Mouse (Mus musculus) limb, embryonic 11.5 days (tissue): Measurements from ENCODE around the gene Wnt9a. TPM values are rescaled to one million over a fixed set of nuclear protein-coding genes. Genes with fewer than 3 reads are reported as not detected.

Source experiments
- ATAC-seq: fragments of 200-750 bp; cut with Nextera tagmentation; 2 replicates; pipeline ENCODE4 v1.8.0; 2017; ENCODE audit warnings: low read depth; ENCODE audit not compliant: insufficient number of reproducible peaks, low FRiP score, low TSS enrichment
- DNase-seq: peaks from one replicate; pipeline ENCODE4 v3.0.0-alpha.2; 2015; ENCODE audit warnings: low spot score
- H3K27ac ChIP-seq: fragments of 300-500 bp; sonication (generic); replicated peaks from 2 replicates; pipeline ENCODE4 v1.5.1; 2014; ENCODE audit warnings: low read depth, mild to moderate bottlenecking, low read length
- H3K27me3 ChIP-seq: fragments of 300-500 bp; sonication (generic); 2 replicates; pipeline ENCODE4 v1.6.1; 2014; ENCODE audit warnings: mild to moderate bottlenecking, low read length, mixed read lengths; ENCODE audit not compliant: control insufficient read depth, insufficient read depth
- H3K36me3 ChIP-seq: fragments of 300-500 bp; sonication (generic); 2 replicates; pipeline ENCODE4 v1.6.1; 2014; ENCODE audit warnings: mild to moderate bottlenecking, low read length, moderate library complexity, mixed read lengths; ENCODE audit not compliant: control insufficient read depth, insufficient read depth
- H3K4me1 ChIP-seq: fragments of 300-500 bp; sonication (generic); 2 replicates; pipeline ENCODE4 v1.6.1; 2014; ENCODE audit warnings: low read length, mixed read lengths; ENCODE audit not compliant: control insufficient read depth, insufficient read depth
- H3K4me2 ChIP-seq: fragments of 300-500 bp; sonication (generic); 2 replicates; pipeline ENCODE4 v1.6.1; 2014; ENCODE audit warnings: low read depth, mild to moderate bottlenecking, moderate library complexity; ENCODE audit not compliant: severe bottlenecking
- H3K4me3 ChIP-seq: fragments of 300-500 bp; sonication (generic); 2 replicates; pipeline ENCODE4 v1.5.1; 2014; ENCODE audit warnings: low read depth, low read length
- H3K9ac ChIP-seq: fragments of 300-500 bp; sonication (generic); 2 replicates; pipeline ENCODE4 v1.6.1; 2014; ENCODE audit warnings: mild to moderate bottlenecking, low read length
- H3K9me3 ChIP-seq: fragments of 300-500 bp; sonication (generic); 2 replicates; pipeline ENCODE4 v1.6.1; 2016; ENCODE audit warnings: low read length; ENCODE audit not compliant: control insufficient read depth
- WGBS: fragments of 180-500 bp; shearing (Covaris S2); extraction: QIAGEN DNeasy Blood & Tissue Kit; methylation state at CpG from one replicate; pipeline ENCODE4 v1.1.7; 2014; 5-methylcytosine and 5-hydroxymethylcytosine counted together
- polyA plus RNA-seq: library from polyadenylated mRNA; unstranded; fragments of >200 nt; fragmentation: Nextera tagmentation; extraction: Ambion mirVana; gene quantifications from 2 replicates; pipeline ENCODE4 v1.2.1, GENCODE M21; 2014

Wnt9a gene
- polyA plus RNA-seq, 1 experiment from 2014 or later: 1.8 TPM

- H3K27ac ChIP-seq: no peak overlapping the region
- no peaks in the 10 kb centered on the region; the same call in 1 of the 2 replicates for H3K9me3 ChIP-seq
- no peak overlapping the region for H3K4me3 ChIP-seq
- no peak for DNase-seq
- peaks cover 9% of the 10 kb centered on the region; the same call in 1 of the 2 replicates for H3K4me1 ChIP-seq
- H3K27me3 ChIP-seq: peaks cover 22% of the 10 kb centered on the region
- 36% methylated on average over 6 of the region's 6 CpGs for WGBS
- ATAC-seq: no peak
- H3K4me2 ChIP-seq: no peak overlapping the region
- H3K9ac ChIP-seq: no peak overlapping the region
- H3K36me3 ChIP-seq: no peaks in the 10 kb centered on the region
Observed at GRCm38 (mm10) chr11:59266727-59267126, 40.0 kb upstream of the Wnt9a start.

- Histone ChIP-seq H3K9ac (no peak overlapping the region), H3K4me3 (no peak overlapping the region), H3K36me3 (no peaks in the 10 kb centered on the region), H3K9me3 (no peaks in the 10 kb centered on the region), H3K4me2 (no peak overlapping the region), H3K27me3 (no peaks in the 10 kb centered on the region), H3K4me1 (no peaks in the 10 kb centered on the region), H3K27ac (no peak overlapping the region)
- DNase-seq: no peak
- ATAC-seq: no peak
- WGBS: 77% methylated on average over 3 of the region's 3 CpGs
Observed at GRCm38 (mm10) chr11:59274184-59274583, 32.5 kb upstream of the Wnt9a start.

GRCm38 (mm10) chr11:59276877-59277276, 29.9 kb upstream of the Wnt9a start:
- H3K27me3 ChIP-seq: 0 out of 2 replicates have a peak, but pooled peaks cover 3% of the 10 kb centered on the region
- H3K4me2 ChIP-seq: no peak overlapping the region
- WGBS: 31% methylated on average over 2 of the region's 2 CpGs
- H3K4me3 ChIP-seq: no peak overlapping the region
- no peak for ATAC-seq
- H3K9me3 ChIP-seq: no peaks in the 10 kb centered on the region
- no peak overlapping the region for H3K27ac ChIP-seq
- no peak for DNase-seq
- no peaks in the 10 kb centered on the region for H3K4me1 ChIP-seq
- H3K36me3 ChIP-seq: no peaks in the 10 kb centered on the region
- H3K9ac ChIP-seq: no peak overlapping the region

GRCm38 (mm10) chr11:59278047-59278446, 28.7 kb upstream of the Wnt9a start:
- ATAC-seq (no peak), DNase-seq (no peak)
- Histone ChIP-seq H3K4me1 (no peaks in the 10 kb centered on the region), H3K9me3 (no peaks in the 10 kb centered on the region), H3K36me3 (no peaks in the 10 kb centered on the region), H3K4me2 (no peak overlapping the region), H3K27ac (no peak overlapping the region), H3K27me3 (peaks cover 3% of the 10 kb centered on the region; the same call in 1 of the 2 replicates), H3K4me3 (no peak overlapping the region), H3K9ac (no peak overlapping the region)
- 71% methylated on average over 4 of the region's 4 CpGs for WGBS

- Histone ChIP-seq H3K4me1 (no peaks in the 10 kb centered on the region), H3K27me3 (peaks cover 19% of the 10 kb centered on the region), H3K9me3 (no peaks in the 10 kb centered on the region), H3K27ac (no peak overlapping the region), H3K36me3 (no peaks in the 10 kb centered on the region), H3K4me2 (no peak overlapping the region), H3K4me3 (no peak overlapping the region), H3K9ac (no peak overlapping the region)
- DNase-seq (no peak), ATAC-seq (no peak)
- WGBS: 72% methylated on average over 5 of the region's 5 CpGs
Observed at GRCm38 (mm10) chr11:59282111-59282510, 24.6 kb upstream of the Wnt9a start.

GRCm38 (mm10) chr11:59282933-59283332, 23.8 kb upstream of the Wnt9a start:
- Histone ChIP-seq H3K4me3 (no peak overlapping the region), H3K27ac (no peak overlapping the region), H3K9ac (no peak overlapping the region), H3K36me3 (no peaks in the 10 kb centered on the region), H3K4me2 (no peak overlapping the region), H3K27me3 (peaks cover 28% of the 10 kb centered on the region), H3K4me1 (no peaks in the 10 kb centered on the region), H3K9me3 (no peaks in the 10 kb centered on the region)
- ATAC-seq (no peak), DNase-seq (no peak)
- WGBS: 80% methylated on average over 10 of the region's 10 CpGs

- no peaks in the 10 kb centered on the region for H3K36me3 ChIP-seq
- H3K27me3 ChIP-seq: peaks cover 40% of the 10 kb centered on the region
- no peak overlapping the region for H3K27ac ChIP-seq
- ATAC-seq: no peak
- WGBS: 39% methylated on average over 14 of the region's 14 CpGs
- no peak overlapping the region for H3K9ac ChIP-seq
- no peak overlapping the region for H3K4me2 ChIP-seq
- peak; percentile 47 for DNase-seq
- H3K4me3 ChIP-seq: no peak overlapping the region
- no peaks in the 10 kb centered on the region for H3K9me3 ChIP-seq
- H3K4me1 ChIP-seq: peaks cover 5% of the 10 kb centered on the region; the same call in 1 of the 2 replicates
Observed at GRCm38 (mm10) chr11:59284146-59284545, 22.6 kb upstream of the Wnt9a start.

GRCm38 (mm10) chr11:59289706-59290105, 17.0 kb upstream of the Wnt9a start:
- Histone ChIP-seq H3K27ac (no peak overlapping the region), H3K4me3 (no peak overlapping the region), H3K4me2 (peak overlapping the region; percentile 10; the same call in 1 of the 2 replicates), H3K36me3 (no peaks in the 10 kb centered on the region), H3K9ac (no peak overlapping the region), H3K9me3 (no peaks in the 10 kb centered on the region), H3K4me1 (peaks cover 11% of the 10 kb centered on the region), H3K27me3 (peaks cover 83% of the 10 kb centered on the region)
- WGBS: 1% methylated on average over 25 of the region's 25 CpGs
- peak; percentile 47 for DNase-seq
- no peak for ATAC-seq

- H3K9ac ChIP-seq: no peak within 1 kb of the TSS
- no peak for ATAC-seq
- H3K27ac ChIP-seq: no peak within 1 kb of the TSS
- no peaks in the 10 kb centered on the region for H3K36me3 ChIP-seq
- H3K4me3 ChIP-seq: peak within 1 kb of the TSS; percentile 26
- no peak for DNase-seq
- H3K4me1 ChIP-seq: peaks cover 11% of the 10 kb centered on the region
- no peaks in the 10 kb centered on the region for H3K9me3 ChIP-seq
- 0% methylated on average over 34 of the region's 60 CpGs for WGBS
- peaks cover 80% of the 10 kb centered on the region for H3K27me3 ChIP-seq
- peak within 1 kb of the TSS; percentile 48 for H3K4me2 ChIP-seq
Observed at GRCm38 (mm10) chr11:59290702-59291303, 15.9 kb upstream of the Wnt9a start, which contains the start of gene Wnt3a. Gene Wnt3a (minus strand): TSS chr11:59290752.
